Mouse (Mus musculus) induced T-regulatory cell, adult 2 months (primary cell): ENCODE results near the gene Enthd1.

Source experiments
- DNase-seq: peaks from one replicate; pipeline ENCODE4 v3.0.0-alpha.2; 2012; ENCODE audit warnings: low read depth

The Enthd1 gene

GRCm38 (mm10) chr15:80483041-80483705, 81.8 kb downstream of the Enthd1 start:
- DNase-seq, result no peak

- no peak for DNase-seq
Observed at GRCm38 (mm10) chr15:80482348-80482747, 82.6 kb downstream of the Enthd1 start.

GRCm38 (mm10) chr15:80474429-80475002, 90.4 kb downstream of the Enthd1 start:
- no peak for DNase-seq

GRCm38 (mm10) chr15:80467876-80468275, 97.1 kb downstream of the Enthd1 start:
- no peak for DNase-seq

GRCm38 (mm10) chr15:80462106-80462505, 102.8 kb downstream of the Enthd1 start:
- DNase-seq, result peak; percentile 53

GRCm38 (mm10) chr15:80461446-80461845, 103.5 kb downstream of the Enthd1 start:
- no peak for DNase-seq

- no peak for DNase-seq
Observed at GRCm38 (mm10) chr15:80460011-80460410, 104.9 kb downstream of the Enthd1 start.

GRCm38 (mm10) chr15:80457984-80458383, 107.0 kb downstream of the Enthd1 start:
- peak; percentile 36 for DNase-seq

GRCm38 (mm10) chr15:80454486-80454885, 110.5 kb downstream of the Enthd1 start:
- DNase-seq, result no peak

- no peak for DNase-seq
Observed at GRCm38 (mm10) chr15:80452425-80452824, 112.5 kb downstream of the Enthd1 start.

- DNase-seq, result no peak
Observed at GRCm38 (mm10) chr15:80445956-80446687, 118.8 kb downstream of the Enthd1 start.

GRCm38 (mm10) chr15:80440195-80440594, 124.8 kb downstream of the Enthd1 start:
- no peak for DNase-seq

- DNase-seq, result no peak
Observed at GRCm38 (mm10) chr15:80438423-80438822, 126.5 kb downstream of the Enthd1 start.

- DNase-seq, result no peak
Observed at GRCm38 (mm10) chr15:80437996-80438395, 127.0 kb downstream of the Enthd1 start.

GRCm38 (mm10) chr15:80436961-80437360, 128.0 kb downstream of the Enthd1 start:
- no peak for DNase-seq

- no peak for DNase-seq
Observed at GRCm38 (mm10) chr15:80430324-80430723, 134.6 kb downstream of the Enthd1 start.

GRCm38 (mm10) chr15:80418146-80418545, 146.8 kb downstream of the Enthd1 start:
- DNase-seq, result no peak

GRCm38 (mm10) chr15:80417066-80417465, 147.9 kb downstream of the Enthd1 start:
- DNase-seq, result no peak

GRCm38 (mm10) chr15:80415132-80415531, 149.8 kb downstream of the Enthd1 start:
- no peak for DNase-seq

- DNase-seq, result no peak
Observed at GRCm38 (mm10) chr15:80413988-80414721, 150.8 kb downstream of the Enthd1 start.

GRCm38 (mm10) chr15:80413070-80413469, 151.9 kb downstream of the Enthd1 start:
- no peak for DNase-seq

- no peak for DNase-seq
Observed at GRCm38 (mm10) chr15:80410661-80411060, 154.3 kb downstream of the Enthd1 start.

GRCm38 (mm10) chr15:80407873-80408272, 157.1 kb downstream of the Enthd1 start:
- no peak for DNase-seq
